Mouse (Mus musculus) heart, embryonic 13.5 days (tissue): Measurements from ENCODE around the gene Ano6. TPM values are rescaled to one million over a fixed set of nuclear protein-coding genes. Genes with fewer than 3 reads are reported as not detected.

ENCODE experiments used
- ATAC-seq: fragments of 200-750 bp; cut with Nextera tagmentation; 2 replicates; pipeline ENCODE4 v1.8.0; 2017; ENCODE audit warnings: moderate TSS enrichment; ENCODE audit not compliant: insufficient number of reproducible peaks, low FRiP score, low TSS enrichment; ENCODE audit errors: extremely low read depth
- H3K27ac ChIP-seq: fragments of 300-500 bp; sonication (generic); replicated peaks from 2 replicates; pipeline ENCODE4 v1.5.1; 2015; ENCODE audit warnings: moderate library complexity, mild to moderate bottlenecking, inconsistent platforms
- H3K27me3 ChIP-seq: fragments of 300-500 bp; sonication (generic); replicated peaks from 2 replicates; pipeline ENCODE4 v1.6.1; 2015; ENCODE audit warnings: mild to moderate bottlenecking, inconsistent platforms
- H3K36me3 ChIP-seq: fragments of 300-500 bp; sonication (generic); 2 replicates; pipeline ENCODE4 v1.6.1; 2015; ENCODE audit warnings: mild to moderate bottlenecking, inconsistent platforms
- H3K4me1 ChIP-seq: fragments of 300-500 bp; sonication (generic); 2 replicates; pipeline ENCODE4 v1.6.1; 2015; ENCODE audit warnings: inconsistent platforms
- H3K4me2 ChIP-seq: fragments of 300-500 bp; sonication (generic); 2 replicates; pipeline ENCODE4 v1.6.1; 2015; ENCODE audit warnings: inconsistent platforms, mild to moderate bottlenecking, moderate library complexity
- H3K4me3 ChIP-seq: fragments of 300-500 bp; sonication (generic); 2 replicates; pipeline ENCODE4 v1.5.1; 2015; ENCODE audit warnings: moderate library complexity, mild to moderate bottlenecking, inconsistent platforms
- H3K9ac ChIP-seq: fragments of 300-500 bp; sonication (generic); 2 replicates; pipeline ENCODE4 v1.6.1; 2015; ENCODE audit warnings: inconsistent platforms, mild to moderate bottlenecking, moderate library complexity
- H3K9me3 ChIP-seq: fragments of 300-500 bp; sonication (generic); 2 replicates; pipeline ENCODE4 v1.6.1; 2016; ENCODE audit warnings: inconsistent platforms
- WGBS: fragments of 180-500 bp; shearing (Covaris S2); methylation state at CpG from one replicate; pipeline ENCODE4 v1.1.7; 2015; ENCODE audit warnings: mixed read lengths; 5-methylcytosine and 5-hydroxymethylcytosine counted together
- polyA plus RNA-seq: library from polyadenylated mRNA; unstranded; fragments of >200 nt; fragmentation: Nextera tagmentation; extraction: Ambion mirVana; gene quantifications from 2 replicates; pipeline ENCODE4 v1.2.1, GENCODE M21; 2015

Gene Ano6
- polyA plus RNA-seq, 1 experiment from 2014 or later = 31.0 TPM

- 16% methylated on average over 32 of the region's 32 CpGs for WGBS
- Histone ChIP-seq H3K4me1 (peaks cover 40% of the 10 kb centered on the region), H3K27me3 (no peaks in the 10 kb centered on the region), H3K9me3 (0 out of 2 replicates have a peak, but pooled peaks cover 6% of the 10 kb centered on the region), H3K27ac (peak overlapping the region; percentile 86), H3K36me3 (0 out of 2 replicates have a peak, but pooled peaks cover 2% of the 10 kb centered on the region), H3K4me2 (peak overlapping the region; percentile 80), H3K4me3 (peak overlapping the region; percentile 80), H3K9ac (peak overlapping the region; percentile 94)
- ATAC-seq = peak; percentile 9; the same call in 1 of the 2 replicates
Measured at GRCm38 (mm10) chr15:95789562-95790528, 798 bp upstream of the Ano6 start.

GRCm38 (mm10) chr15:95791141-95791791 is 623 bp downstream of the Ano6 start:
- ATAC-seq = 0 out of 2 replicates have a peak, but pooled peaks have one; percentile 16
- Histone ChIP-seq H3K4me3 (peak overlapping the region; percentile 80), H3K9ac (peak overlapping the region; percentile 94), H3K4me2 (peak overlapping the region; percentile 80), H3K9me3 (0 out of 2 replicates have a peak, but pooled peaks cover 6% of the 10 kb centered on the region), H3K27ac (peak overlapping the region; percentile 86), H3K27me3 (no peaks in the 10 kb centered on the region), H3K4me1 (peaks cover 55% of the 10 kb centered on the region), H3K36me3 (0 out of 2 replicates have a peak, but pooled peaks cover 2% of the 10 kb centered on the region)
- WGBS = 2% methylated on average over 32 of the region's 32 CpGs

- H3K27ac ChIP-seq = peak overlapping the region; percentile 86; the same call in 1 of the 2 replicates
- 0 out of 2 replicates have a peak, but pooled peaks cover 6% of the 10 kb centered on the region for H3K9me3 ChIP-seq
- WGBS = 62% methylated on average over 5 of the region's 5 CpGs
- peak overlapping the region; percentile 94 for H3K9ac ChIP-seq
- peak overlapping the region; percentile 80 for H3K4me2 ChIP-seq
- H3K4me3 ChIP-seq = peak overlapping the region; percentile 80
- no peak for ATAC-seq
- H3K4me1 ChIP-seq = peaks cover 55% of the 10 kb centered on the region
- H3K36me3 ChIP-seq = 0 out of 2 replicates have a peak, but pooled peaks cover 2% of the 10 kb centered on the region
- no peaks in the 10 kb centered on the region for H3K27me3 ChIP-seq
Measured at GRCm38 (mm10) chr15:95791855-95792254, 1.2 kb downstream of the Ano6 start.

GRCm38 (mm10) chr15:95792261-95793260 is 1.9 kb downstream of the Ano6 start:
- 0 out of 2 replicates have a peak, but pooled peaks cover 2% of the 10 kb centered on the region for H3K36me3 ChIP-seq
- no peak overlapping the region for H3K27ac ChIP-seq
- no peak for ATAC-seq
- peak overlapping the region; percentile 80 for H3K4me2 ChIP-seq
- H3K27me3 ChIP-seq = no peaks in the 10 kb centered on the region
- 76% methylated on average over 25 of the region's 25 CpGs for WGBS
- 0 out of 2 replicates have a peak, but pooled peaks cover under 1% of the 10 kb centered on the region for H3K9me3 ChIP-seq
- H3K9ac ChIP-seq = peak overlapping the region; percentile 94
- H3K4me3 ChIP-seq = peak overlapping the region; percentile 80
- H3K4me1 ChIP-seq = peaks cover 61% of the 10 kb centered on the region

GRCm38 (mm10) chr15:95793748-95794491 is 3.3 kb downstream of the Ano6 start:
- H3K27me3 ChIP-seq = no peaks in the 10 kb centered on the region
- peak overlapping the region; percentile 51 for H3K27ac ChIP-seq
- no peak overlapping the region for H3K4me3 ChIP-seq
- 73% methylated on average over 9 of the region's 9 CpGs for WGBS
- peak overlapping the region; percentile 0 for H3K4me2 ChIP-seq
- ATAC-seq = no peak
- peaks cover 7% of the 10 kb centered on the region; the same call in 1 of the 2 replicates for H3K36me3 ChIP-seq
- no peak overlapping the region for H3K9ac ChIP-seq
- peaks cover 72% of the 10 kb centered on the region for H3K4me1 ChIP-seq
- no peaks in the 10 kb centered on the region for H3K9me3 ChIP-seq

GRCm38 (mm10) chr15:95794611-95795565 is 4.2 kb downstream of the Ano6 start:
- H3K4me1 ChIP-seq = peaks cover 67% of the 10 kb centered on the region
- H3K36me3 ChIP-seq = peaks cover 12% of the 10 kb centered on the region
- H3K4me3 ChIP-seq = no peak overlapping the region
- peak overlapping the region; percentile 7 for H3K4me2 ChIP-seq
- ATAC-seq = no peak
- 49% methylated on average over 10 of the region's 10 CpGs for WGBS
- peak overlapping the region; percentile 51 for H3K27ac ChIP-seq
- H3K9me3 ChIP-seq = no peaks in the 10 kb centered on the region
- H3K27me3 ChIP-seq = no peaks in the 10 kb centered on the region
- no peak overlapping the region for H3K9ac ChIP-seq

GRCm38 (mm10) chr15:95796062-95796461 is 5.4 kb downstream of the Ano6 start:
- Histone ChIP-seq H3K4me1 (peaks cover 65% of the 10 kb centered on the region), H3K4me3 (no peak overlapping the region), H3K9ac (no peak overlapping the region), H3K27ac (no peak overlapping the region; the same call in 1 of the 2 replicates), H3K9me3 (no peaks in the 10 kb centered on the region), H3K4me2 (no peak overlapping the region), H3K36me3 (peaks cover 16% of the 10 kb centered on the region), H3K27me3 (no peaks in the 10 kb centered on the region)
- ATAC-seq = no peak
- WGBS = 49% methylated on average over 5 of the region's 5 CpGs

- H3K36me3 ChIP-seq = peaks cover 16% of the 10 kb centered on the region
- H3K27me3 ChIP-seq = no peaks in the 10 kb centered on the region
- peak overlapping the region; percentile 67 for H3K27ac ChIP-seq
- H3K4me3 ChIP-seq = no peak overlapping the region
- 40% methylated on average over 9 of the region's 9 CpGs for WGBS
- H3K9ac ChIP-seq = peak overlapping the region; percentile 33
- no peak for ATAC-seq
- H3K4me2 ChIP-seq = no peak overlapping the region
- peaks cover 67% of the 10 kb centered on the region for H3K4me1 ChIP-seq
- no peaks in the 10 kb centered on the region for H3K9me3 ChIP-seq
Measured at GRCm38 (mm10) chr15:95797144-95797983, 6.7 kb downstream of the Ano6 start.
